Mouse (Mus musculus) G1E (cell line): ENCODE results near the gene Wnt3a.

ENCODE experiments used
- CTCF ChIP-seq: IDR thresholded peaks from 2 replicates; pipeline ENCODE4 v1.5.1; 2012; ENCODE audit warnings: low read depth, low read length, inconsistent platforms, mixed read lengths
- GATA1 ChIP-seq: IDR thresholded peaks from 2 replicates; pipeline ENCODE4 v1.6.1; 2012; ENCODE audit warnings: borderline replicate concordance, low read length, inconsistent platforms, mixed read lengths
- POLR2AphosphoS5 ChIP-seq: IDR thresholded peaks from 2 replicates; pipeline ENCODE4 v1.6.1; 2012; ENCODE audit warnings: low read depth, low read length, inconsistent platforms; ENCODE audit not compliant: insufficient replicate concordance
- TAL1 ChIP-seq: conservative IDR thresholded peaks from 2 replicates; pipeline ENCODE4 v1.6.1; 2012; ENCODE audit warnings: low read depth, low read length, inconsistent platforms, mixed read lengths

DNA sequence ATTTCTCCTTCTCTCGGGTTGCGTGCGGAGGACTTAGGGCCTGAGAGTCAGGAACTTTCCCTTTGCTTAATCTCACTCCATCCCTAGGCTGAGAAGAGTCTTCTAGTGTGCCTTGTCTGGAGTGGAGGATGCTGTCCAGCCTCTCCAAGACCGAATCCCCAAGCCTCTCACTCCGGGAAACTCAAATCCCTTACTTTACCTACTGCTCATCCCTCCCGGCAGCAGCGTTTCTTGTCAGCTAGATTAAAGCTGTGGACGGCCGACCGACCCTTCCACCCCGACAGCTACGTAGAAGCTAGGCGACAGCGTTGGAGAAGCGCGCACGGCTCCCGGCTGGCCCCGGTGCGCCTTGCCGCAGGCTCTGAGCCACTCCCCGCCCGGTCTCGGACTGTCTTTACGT, 846 bp downstream of the Wnt3a start:
- TF ChIP-seq CTCF, result no peak
- TF ChIP-seq GATA1, result no peak
- no peak for TF ChIP-seq TAL1
- no peak for TF ChIP-seq POLR2AphosphoS5
